Mouse (Mus musculus) heart, adult 18-20 months (tissue): ENCODE data around the gene Rrp9. TPM values are rescaled to one million over a fixed set of nuclear protein-coding genes. Genes with fewer than 3 reads are reported as not detected.
A peak's percentile ranks its signal among the peaks of the same experiment; 100 is the strongest.

Experiments used
- DNase-seq, 2 experiments: peaks; one replicate each; pipeline ENCODE4 v3.0.0; 2021 to 2022; ENCODE audit warnings: mixed read lengths in 1 of 2
- total RNA-seq, 2 experiments: library from RNA; stranded (reverse); gene quantifications; 2 replicates each; pipeline ENCODE4 v1.2.3; 2021

Rrp9 gene
- total RNA-seq, 2 experiments from 2014 or later: 21.3 to 26.3 TPM

DNA sequence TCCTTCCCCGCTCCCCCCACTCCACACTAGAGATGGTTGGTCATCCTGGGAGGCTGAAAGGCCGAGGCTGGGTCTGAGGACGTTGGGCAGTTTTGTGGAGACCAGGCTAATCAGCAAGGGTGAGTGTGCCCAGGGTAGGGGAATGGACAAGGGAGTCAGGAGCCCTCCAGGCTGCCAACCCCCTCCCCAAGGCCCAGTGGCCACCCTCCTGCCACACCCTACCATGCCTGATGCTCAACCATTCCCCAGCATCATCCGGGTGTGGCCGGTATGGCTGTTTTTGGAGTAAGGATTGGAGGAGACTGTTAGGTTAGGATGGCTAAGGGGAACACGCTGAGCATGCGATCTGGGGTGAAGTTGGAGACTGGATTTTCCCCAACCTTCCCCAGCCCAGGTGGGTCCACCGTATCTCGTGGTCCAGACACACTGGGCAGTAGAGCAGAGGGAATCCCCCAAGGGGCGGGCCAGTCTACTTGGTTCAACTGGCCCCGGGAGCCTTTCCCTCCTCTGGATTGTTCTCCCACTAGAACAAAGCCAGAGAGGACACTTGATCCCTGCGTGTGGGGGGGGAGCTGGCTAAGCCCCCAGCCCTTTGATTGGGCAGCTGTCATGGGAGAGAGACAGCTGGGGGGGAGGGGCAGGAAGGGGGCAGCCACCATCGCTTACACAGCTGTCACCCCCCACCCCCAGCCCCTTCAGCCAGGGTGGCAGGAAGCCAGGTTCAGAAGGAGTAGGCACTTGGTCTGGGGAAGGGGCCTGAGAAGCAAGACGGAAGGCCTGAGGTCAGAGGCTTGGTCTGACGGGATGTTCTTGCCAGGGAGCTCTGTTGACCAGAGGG, 19.2 kb upstream of the Rrp9 start:
- DNase-seq: no peak

DNA sequence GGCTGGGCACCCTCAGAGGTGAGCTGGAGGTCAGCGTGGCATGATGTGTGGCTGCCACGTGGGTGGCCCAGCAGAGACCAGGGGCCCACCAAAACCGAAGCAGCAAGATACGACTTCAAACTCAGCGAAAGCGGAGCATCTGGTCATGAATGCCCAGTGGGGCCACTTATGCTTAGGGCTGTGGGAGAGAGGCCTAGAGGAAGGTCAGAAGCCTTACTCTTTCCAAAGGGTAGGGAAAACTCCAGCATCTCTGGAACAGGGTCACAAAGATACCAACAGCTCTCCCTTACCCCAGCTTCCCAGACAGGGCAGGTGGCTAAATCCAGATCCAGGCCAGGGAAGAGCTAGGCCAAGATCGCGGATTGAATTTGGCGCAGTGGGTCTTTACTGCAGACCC, 18.6 kb upstream of the Rrp9 start:
- no peak for DNase-seq

- DNase-seq: peak; percentile 58 to 77
Observed at GRCm38 (mm10) chr9:106457920-106458319, 17.8 kb upstream of the Rrp9 start.

GRCm38 (mm10) chr9:106459946-106460345, 15.8 kb upstream of the Rrp9 start:
- no peak for DNase-seq

DNA sequence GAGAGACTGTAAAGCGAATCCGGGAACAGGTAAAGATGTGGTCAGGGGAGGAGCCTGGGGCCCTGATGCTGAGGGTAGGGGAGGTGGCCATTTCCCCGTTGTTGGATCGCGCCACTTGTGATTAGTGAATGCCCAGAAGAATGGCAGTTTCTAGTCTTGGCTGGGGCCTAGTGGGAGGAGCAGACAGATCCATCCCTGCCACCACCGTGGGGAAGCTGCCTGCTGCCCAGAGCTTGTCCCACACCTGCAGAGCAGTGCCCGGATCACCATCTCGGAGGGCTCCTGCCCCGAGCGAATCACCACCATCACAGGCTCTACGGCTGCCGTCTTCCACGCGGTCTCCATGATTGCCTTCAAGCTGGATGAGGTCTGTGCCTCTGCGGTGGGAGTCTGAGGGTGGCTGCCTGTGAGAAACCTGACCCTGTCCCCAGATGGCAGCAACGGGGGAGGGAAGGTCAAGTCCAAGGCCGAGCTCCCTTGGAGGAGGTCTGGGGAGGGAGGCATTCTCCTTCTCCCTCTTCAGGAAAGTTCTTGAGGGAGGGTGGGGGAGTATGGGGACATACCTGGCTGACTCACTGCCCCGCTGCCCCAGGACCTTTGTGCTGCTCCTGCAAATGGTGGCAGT, 15.2 kb upstream of the Rrp9 start:
- no peak for DNase-seq

- DNase-seq: no peak
Observed at GRCm38 (mm10) chr9:106461026-106461415, 14.7 kb upstream of the Rrp9 start.

GRCm38 (mm10) chr9:106461641-106462429, 13.9 kb upstream of the Rrp9 start:
- no peak for DNase-seq

DNA sequence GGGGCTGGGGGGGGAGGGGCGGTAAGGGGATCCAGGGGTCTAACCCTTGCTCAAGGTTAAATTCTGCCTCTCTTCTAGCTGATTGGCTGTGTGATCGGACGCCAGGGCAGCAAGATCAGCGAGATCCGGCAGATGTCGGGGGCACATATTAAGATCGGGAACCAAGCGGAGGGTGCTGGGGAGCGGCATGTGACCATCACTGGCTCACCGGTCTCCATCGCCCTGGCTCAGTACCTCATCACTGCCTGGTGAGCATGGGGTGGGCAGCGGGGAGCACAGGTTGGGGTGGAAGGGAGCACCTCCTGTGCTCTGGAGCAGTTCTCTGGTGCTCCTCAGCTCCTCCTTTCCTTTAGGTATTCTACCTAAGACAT, 13.3 kb upstream of the Rrp9 start:
- DNase-seq: no peak

DNA sequence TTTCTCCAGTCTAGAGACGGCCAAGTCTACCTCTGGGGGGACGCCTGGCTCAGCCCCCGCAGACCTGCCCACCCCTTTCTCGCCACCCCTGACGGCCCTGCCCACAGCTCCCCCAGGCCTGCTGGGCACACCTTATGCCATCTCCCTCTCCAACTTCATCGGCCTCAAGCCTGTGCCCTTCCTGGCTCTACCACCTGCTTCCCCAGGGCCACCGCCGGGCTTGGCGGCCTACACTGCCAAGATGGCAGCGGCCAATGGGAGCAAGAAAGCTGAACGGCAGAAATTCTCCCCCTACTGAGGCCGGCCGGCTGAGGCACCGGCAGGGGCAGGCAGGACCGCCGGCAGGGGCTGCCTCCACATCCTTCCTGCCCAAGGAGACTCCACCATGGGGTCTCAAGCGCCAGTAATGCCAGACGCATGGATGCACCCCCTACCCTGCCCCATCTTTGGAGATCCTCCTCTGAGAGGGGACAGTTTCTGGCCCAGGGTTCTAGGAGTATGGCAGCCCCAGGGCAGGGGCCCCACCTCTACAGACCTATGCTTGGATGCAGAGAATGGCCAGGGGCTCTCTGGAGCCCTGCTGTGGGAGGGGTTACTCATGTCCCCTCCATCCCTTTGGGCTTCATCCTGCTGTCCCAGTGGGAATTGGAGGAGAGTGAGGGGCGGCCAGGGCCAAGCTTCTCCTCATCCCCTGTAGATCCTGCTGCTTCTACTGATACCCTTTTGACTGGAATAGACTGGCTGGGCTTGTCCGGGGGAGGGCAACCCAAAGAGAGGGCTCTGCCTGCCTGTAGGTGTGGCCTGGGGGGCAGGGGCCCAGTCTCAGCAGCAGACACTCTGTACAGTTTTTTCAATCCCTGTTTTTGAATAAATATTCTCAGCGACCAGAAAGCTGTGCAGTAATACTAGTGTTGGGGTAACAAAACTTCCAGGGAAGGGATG, 12.4 kb upstream of the Rrp9 start:
- no peak for DNase-seq

DNA sequence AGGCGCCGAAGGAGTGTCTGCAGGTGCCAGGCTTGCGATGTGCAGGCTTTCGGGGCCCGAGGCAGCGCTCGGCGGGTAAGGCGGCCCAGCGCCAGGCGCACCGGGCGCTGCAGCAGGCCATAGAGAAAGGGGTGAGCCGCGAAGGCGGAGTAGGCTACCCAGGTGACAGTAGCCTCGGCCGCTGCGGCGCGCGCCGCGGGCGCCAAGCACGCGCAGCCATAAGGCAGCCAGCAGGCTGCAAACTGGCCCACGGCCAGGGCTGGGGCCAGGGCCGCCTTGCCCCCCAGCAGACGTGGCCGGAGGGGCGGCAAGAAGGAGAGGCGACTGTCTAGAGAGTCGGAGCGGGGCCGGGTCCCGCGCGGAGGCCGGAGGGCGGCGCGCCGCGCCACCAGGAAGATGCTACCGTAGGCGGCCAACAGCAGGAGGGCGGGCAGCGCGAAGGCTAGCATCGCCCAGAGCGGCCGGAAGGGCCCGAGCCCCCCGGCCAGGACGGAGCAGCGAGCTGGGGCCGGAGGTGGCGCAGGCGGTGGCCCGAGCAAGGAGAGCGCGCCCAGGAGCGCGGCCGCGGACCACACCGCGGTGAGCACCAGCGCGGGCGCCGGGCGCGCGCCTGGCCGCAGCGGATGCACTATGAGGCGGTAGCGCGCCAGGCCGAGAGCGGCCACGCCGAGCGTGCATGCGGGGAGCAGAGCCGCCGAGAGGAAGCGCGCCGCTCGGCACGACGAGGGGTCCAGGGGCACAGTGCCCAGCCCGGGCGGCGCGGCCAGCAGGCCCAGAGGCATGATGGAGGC, 10.8 kb upstream of the Rrp9 start:
- DNase-seq: peak; percentile 64 to 65

DNA sequence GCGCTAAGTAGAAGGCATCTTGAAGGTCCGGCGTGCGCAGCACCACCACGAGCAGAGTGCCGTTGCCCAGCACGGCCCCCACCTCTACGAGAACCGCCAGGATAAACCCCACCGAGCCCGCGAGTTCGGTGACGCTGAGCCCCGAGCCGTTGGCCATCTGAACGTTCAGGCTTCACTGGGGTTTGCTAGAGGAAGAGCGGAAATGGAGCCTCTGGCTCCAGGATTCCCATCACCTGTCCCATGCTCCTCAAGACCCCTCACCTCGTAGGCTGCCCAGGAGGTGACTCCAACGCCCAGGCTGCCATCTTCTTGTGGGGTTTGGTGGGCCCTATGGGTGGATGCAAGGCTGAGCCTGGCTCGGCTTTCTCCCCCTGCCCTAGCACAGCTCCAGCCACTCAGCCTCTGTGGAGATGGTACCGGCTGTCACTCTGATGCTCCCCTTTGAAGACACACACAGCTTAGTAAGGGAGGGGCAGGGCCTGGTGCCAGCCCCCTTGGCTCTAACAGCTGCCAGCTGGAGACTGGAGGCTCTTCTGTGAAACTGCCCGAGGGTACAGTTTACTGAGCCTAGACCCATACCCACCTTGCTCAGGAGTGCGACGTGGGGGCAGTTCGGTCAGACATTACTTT, 10.1 kb upstream of the Rrp9 start, which contains the start of gene Gpr62:
TSS of gene Gpr62 (minus strand) at position 368 of the 630 bp plus-strand sequence.
- DNase-seq: no peak

DNA sequence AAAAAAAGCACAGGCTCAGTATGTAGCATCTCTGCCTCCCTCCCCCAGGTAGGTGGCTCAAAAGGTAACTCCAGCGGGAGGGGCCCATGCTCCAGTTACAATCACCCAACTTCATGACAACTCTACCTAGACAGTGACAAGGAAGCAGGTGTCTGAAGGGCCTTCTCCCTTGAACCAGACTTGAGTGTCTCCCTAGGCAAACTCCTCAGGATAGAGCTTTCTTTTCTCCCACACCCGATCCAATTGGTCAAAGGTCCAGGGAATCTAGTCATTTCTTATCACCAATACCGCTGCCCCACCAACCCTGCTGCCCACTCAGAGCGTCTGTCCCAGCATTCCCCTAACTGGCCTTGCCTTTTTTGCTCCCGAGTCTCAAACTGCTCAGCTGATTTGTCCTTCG, 9.0 kb upstream of the Rrp9 start:
- DNase-seq: no peak

- no peak for DNase-seq
Observed at GRCm38 (mm10) chr9:106467746-106468145, 8.0 kb upstream of the Rrp9 start.

DNA sequence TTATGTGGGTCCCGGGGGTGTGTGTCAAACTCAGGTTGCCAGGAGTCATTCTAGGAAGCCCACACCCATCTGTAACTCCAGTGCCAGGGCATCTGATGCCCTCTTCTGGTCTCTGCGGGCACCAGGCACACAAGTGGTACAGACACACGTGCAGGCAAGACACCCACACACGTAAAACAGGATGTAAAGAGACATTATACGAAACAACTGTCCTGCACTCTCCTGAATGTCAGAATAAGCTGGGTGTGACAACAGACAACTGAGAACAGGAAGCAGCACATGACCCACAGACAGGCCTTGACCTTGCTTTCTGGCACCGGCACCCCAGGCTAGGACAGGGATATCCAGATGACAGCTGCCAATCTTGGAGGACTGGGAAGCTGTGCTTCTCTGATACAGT, 6.4 kb upstream of the Rrp9 start:
- no peak for DNase-seq

- no peak for DNase-seq
Observed at GRCm38 (mm10) chr9:106469776-106470175, 6.0 kb upstream of the Rrp9 start.

DNA sequence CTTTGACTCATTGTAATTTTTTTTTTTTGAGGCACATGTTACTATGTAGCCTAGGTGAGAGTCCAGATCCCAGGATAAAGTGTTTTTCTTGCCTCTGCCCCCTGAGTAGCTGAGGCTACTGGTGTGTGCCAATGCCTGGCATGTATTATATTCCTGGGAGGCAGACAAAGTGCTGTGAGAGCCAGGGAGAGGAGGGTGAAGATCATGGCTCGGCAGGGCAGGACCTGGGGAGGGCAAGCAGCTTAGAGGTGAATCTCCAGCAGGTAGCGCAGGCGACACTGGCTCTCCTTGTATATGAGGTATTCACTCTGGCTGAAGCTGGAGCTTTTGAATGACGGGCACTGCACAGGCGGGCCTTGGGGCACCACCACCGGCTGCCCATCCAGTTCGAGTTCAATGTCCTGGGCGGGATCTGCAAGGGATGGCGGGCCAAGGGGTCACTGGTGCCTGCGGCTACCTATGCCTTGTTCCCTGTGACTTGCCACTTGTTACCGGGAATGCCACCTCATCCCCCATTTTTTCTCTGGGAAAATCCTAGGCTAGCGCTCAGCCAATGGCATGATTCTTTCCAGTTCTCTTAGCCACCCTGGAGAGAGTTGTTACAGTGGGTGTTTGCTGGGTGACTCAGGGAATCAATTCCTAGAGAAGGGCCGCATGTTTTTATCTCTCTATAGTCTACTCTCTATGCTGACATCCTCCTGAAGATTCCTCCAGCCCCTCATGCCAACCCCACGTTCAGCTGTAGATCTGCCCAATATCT, 4.6 kb upstream of the Rrp9 start:
- no peak for DNase-seq

- DNase-seq: peak; percentile 79 to 90
Observed at GRCm38 (mm10) chr9:106471892-106472291, 3.9 kb upstream of the Rrp9 start.

DNA sequence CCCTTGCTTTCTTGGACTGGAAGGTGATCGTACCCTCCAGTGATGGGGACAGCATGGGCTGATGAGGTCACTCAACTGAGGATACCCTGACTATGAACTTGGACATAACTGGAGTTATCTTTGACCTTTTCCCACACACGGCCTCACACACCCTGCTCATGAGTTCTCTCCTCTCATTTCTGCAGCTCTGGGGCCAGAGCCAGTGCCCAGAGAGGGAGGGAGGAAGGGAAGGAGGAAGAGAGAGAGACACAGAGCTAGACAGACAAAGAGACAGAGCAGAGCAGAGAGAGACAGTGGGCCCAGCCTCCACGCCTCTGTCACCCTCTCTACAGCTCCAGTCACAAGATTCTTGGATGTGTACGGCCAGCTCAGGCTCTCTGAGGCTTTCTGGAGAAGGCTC, 3.4 kb upstream of the Rrp9 start:
- peak in 1 of 2 experiments; percentile 53 for DNase-seq

GRCm38 (mm10) chr9:106473081-106473752, 2.5 kb upstream of the Rrp9 start:
- DNase-seq: peak; percentile 10 to 19
